Mouse (Mus musculus): ENCODE measurements around the gene Map10. TPM values are rescaled to one million over a fixed set of nuclear protein-coding genes. Genes with fewer than 3 reads are reported as not detected.

The Map10 gene
- total RNA-seq, 1 experiment from 2014 or later, result 5.5 TPM

DNA sequence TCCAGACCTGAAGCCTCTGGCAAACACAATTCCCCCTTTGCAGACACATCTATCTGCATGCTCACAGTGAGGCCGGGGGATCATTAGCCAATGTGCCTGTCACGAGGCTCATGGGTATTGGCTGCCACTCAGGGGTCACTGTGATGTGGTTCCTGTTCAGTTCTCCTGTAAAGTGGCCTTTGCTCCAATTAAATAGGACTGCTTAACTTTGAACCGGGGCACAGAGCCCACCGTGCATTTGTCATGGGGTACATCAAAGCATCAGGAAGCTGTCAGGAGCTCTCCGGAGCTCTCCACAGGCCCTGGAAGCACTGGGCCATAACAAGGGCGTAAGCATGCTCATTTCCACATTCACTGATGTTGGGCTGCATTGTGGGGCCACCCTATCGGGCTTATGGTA is 47.0 kb downstream of the Map10 start:
- DNase-seq, result no peak

DNA sequence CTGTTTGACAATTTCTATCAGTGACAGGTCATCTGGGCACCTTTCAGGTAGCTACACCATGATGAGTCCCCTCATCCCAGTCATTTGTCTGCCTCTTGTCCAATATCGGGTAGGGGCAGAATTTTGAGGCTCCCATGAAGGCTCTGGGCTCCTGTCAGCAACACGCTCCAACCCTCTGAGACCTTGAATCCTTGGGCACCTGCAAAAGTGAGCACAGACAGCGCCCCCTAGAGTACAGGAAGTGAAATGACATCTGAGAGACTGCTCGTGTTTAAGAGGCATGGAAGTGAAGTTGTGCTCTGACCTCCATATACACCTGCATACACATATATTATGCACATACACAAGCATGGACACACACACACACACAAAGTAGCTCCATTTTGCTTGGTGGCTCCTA is 49.3 kb downstream of the Map10 start:
- DNase-seq, result no peak

DNA sequence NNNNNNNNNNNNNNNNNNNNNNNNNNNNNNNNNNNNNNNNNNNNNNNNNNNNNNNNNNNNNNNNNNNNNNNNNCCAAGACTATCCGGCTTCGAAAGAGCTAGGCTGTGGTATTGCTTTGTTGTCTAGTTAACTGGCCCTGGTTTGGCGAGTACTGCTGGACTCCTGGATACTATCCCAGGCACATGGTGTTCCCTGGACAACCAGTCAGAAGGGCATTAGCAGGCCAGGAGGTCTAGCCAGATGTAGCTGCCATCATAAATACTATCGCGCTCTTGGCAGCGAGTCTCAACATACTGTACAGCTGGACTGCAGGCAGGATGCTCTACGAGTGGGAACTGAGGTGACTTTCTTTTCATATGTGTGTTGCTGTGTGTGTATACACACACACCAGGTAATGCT is 53.1 kb downstream of the Map10 start:
- DNase-seq, result no peak

Other genes starting within 250 kb of the Map10 start
- 54.5 and 79.1 TPM in 2 replicates for gene Sipa1l2, start 100.0 kb upstream of the Map10 start, total RNA-seq (2021)
- 16.1 and 25.7 TPM in 2 replicates for gene Ntpcr, start 60.1 kb downstream of the Map10 start, total RNA-seq (2021)
- 0.27 and 0.81 TPM in 2 replicates for gene Pcnx2, start 228.5 kb downstream of the Map10 start, total RNA-seq (2021)
- gene Map3k21, start 240.6 kb downstream of the Map10 start, total RNA-seq (2021), result 3.4 TPM in 2 replicates

All from adrenal gland, postnatal 25 days (tissue).